Mouse (Mus musculus): ENCODE results near the gene Fgf22. TPM values are rescaled to one million over a fixed set of nuclear protein-coding genes. Genes with fewer than 3 reads are reported as not detected.

Gene Fgf22
- polyA plus RNA-seq, 1 experiment from 2014 or later = not detected

DNA sequence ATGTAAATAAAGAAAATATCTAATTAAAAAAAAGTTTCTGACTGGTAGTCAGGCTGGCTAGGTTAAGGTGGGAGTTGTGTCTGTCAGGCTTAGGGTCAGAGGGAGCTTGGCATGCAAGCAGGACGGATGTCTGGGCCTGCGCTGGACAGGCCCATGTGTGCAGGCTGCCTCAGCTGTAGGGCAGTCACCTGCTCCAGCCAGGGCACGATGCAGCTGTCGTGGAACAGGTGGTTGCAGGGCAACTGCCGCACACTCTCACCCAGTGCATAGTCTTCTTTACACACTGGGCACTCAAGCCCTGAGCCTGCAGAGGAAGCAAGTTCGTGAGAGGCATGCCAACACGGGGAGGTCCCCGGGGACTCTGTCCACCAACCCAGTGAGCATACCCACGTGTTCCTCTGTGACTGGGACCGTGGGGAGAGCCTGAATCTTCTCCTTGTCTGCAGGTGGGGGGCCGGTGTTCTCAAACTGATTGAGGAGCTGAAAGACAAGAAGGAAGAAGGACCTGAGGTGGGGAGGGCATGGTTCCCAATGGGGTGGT, 5.8 kb downstream of the Fgf22 start:
- peaks cover 21% of the 10 kb centered on the region for H3K4me1 ChIP-seq (ENCODE audit: control insufficient read depth, insufficient read depth, low read length)
- ATAC-seq = no peak
- peaks cover 27% of the 10 kb centered on the region for H3K36me3 ChIP-seq (ENCODE audit: control insufficient read depth, insufficient read depth, low read length)
- WGBS = 87% methylated on average over 11 of the region's 11 CpGs
- no peak overlapping the region for H3K4me2 ChIP-seq (ENCODE audit: low read depth, low read length)
- no peak overlapping the region for H3K4me3 ChIP-seq (ENCODE audit: low read length)
- no peaks in the 10 kb centered on the region for H3K27me3 ChIP-seq (replicated peaks; ENCODE audit: control insufficient read depth, insufficient read depth, low read length)
- no peaks in the 10 kb centered on the region for H3K9me3 ChIP-seq (ENCODE audit: control insufficient read depth, low read length)
- no peak overlapping the region for H3K9ac ChIP-seq (ENCODE audit: low read depth, low read length)
- H3K27ac ChIP-seq (ENCODE audit: low read length) = no peak overlapping the region

DNA sequence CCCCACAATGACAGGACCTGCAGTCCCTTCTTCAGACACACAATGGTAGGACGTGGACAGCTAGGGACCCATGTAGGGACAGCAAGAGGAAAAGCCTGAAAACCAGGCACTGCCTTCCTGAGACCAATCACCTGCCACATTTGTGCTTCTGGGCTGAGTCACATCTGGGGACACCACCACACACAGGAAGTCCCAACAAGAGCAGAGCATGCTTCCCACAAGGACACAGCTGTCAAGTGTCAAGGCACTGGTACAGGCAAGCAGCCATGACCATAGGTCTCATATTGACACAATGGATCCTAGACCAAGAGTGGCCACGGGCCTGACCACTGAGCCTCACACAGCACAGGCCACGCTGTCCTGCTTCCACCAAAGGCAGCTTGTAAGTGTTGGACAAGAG, 8.0 kb downstream of the Fgf22 start:
- no peak overlapping the region for H3K27ac ChIP-seq (ENCODE audit: low read length)
- no peak overlapping the region for H3K4me3 ChIP-seq (ENCODE audit: low read length)
- no peaks in the 10 kb centered on the region for H3K27me3 ChIP-seq (replicated peaks; ENCODE audit: control insufficient read depth, insufficient read depth, low read length)
- H3K36me3 ChIP-seq (ENCODE audit: control insufficient read depth, insufficient read depth, low read length) = peaks cover 25% of the 10 kb centered on the region
- H3K9me3 ChIP-seq (ENCODE audit: control insufficient read depth, low read length) = no peaks in the 10 kb centered on the region
- H3K4me1 ChIP-seq (ENCODE audit: control insufficient read depth, insufficient read depth, low read length) = peaks cover 30% of the 10 kb centered on the region
- 93% methylated on average over 3 of the region's 3 CpGs for WGBS
- H3K4me2 ChIP-seq (ENCODE audit: low read depth, low read length) = no peak overlapping the region
- ATAC-seq = no peak
- H3K9ac ChIP-seq (ENCODE audit: low read depth, low read length) = no peak overlapping the region

DNA sequence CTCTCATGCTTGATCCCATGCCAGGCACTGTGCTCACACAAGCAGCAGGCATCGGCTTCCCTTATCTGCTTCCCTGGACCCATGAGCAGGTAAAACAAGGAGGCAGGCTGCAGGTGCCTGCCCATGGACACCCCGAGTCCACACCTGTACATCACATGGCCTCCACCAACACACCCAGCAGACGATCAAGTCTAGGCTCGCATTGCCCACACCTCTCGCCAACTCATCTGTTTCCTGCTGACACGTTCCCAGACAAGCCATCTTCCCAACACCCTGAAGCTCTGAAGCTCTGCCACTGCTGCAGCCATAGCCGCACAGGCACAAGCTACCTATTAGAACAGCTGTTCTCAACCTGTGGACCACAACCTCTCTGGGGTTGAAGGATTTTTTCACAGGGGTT, 9.4 kb downstream of the Fgf22 start:
- WGBS = 77% methylated on average over 7 of the region's 7 CpGs
- H3K4me2 ChIP-seq (ENCODE audit: low read depth, low read length) = no peak overlapping the region

DNA sequence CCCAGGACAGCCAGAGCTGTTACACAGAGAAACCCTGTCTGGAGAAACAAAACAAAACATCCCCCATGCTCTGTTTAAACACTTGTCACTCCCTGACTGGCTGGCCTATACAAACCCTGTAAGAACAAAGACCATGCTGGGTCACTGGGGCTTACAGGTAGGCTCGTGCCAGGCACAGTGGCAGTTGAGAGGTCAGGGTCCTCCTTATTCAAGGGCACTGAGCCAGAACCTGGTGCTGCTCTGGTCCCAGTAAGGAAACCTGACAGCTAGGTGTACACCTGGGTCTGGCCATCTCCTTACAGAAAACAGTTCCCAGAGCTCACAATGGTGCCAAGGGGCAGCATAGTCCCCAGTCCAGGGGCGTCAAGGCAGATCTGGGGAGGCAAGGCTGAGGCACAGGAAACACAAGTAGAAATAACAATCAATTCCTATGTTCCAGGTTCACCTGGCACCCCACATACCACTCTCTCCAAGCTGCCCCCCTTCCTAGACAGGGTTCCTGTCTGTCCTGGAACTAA, 10.4 kb downstream of the Fgf22 start:
- H3K4me3 ChIP-seq (ENCODE audit: low read length) = peak overlapping the region; percentile 97
- no peaks in the 10 kb centered on the region for H3K27me3 ChIP-seq (replicated peaks; ENCODE audit: control insufficient read depth, insufficient read depth, low read length)
- WGBS = 51% methylated on average over 2 of the region's 2 CpGs
- peaks cover 37% of the 10 kb centered on the region for H3K4me1 ChIP-seq (ENCODE audit: control insufficient read depth, insufficient read depth, low read length)
- H3K9me3 ChIP-seq (ENCODE audit: control insufficient read depth, low read length) = no peaks in the 10 kb centered on the region
- H3K27ac ChIP-seq (ENCODE audit: low read length) = no peak overlapping the region
- peaks cover 18% of the 10 kb centered on the region for H3K36me3 ChIP-seq (ENCODE audit: control insufficient read depth, insufficient read depth, low read length)
- no peak for ATAC-seq
- peak overlapping the region; percentile 99 for H3K4me2 ChIP-seq (ENCODE audit: low read depth, low read length)
- peak overlapping the region; percentile 99 for H3K9ac ChIP-seq (ENCODE audit: low read depth, low read length)

More for the DNA sequence above, 9.4 kb downstream of the Fgf22 start:
- Histone ChIP-seq H3K9me3 (ENCODE audit: control insufficient read depth, low read length) (no peaks in the 10 kb centered on the region), H3K36me3 (ENCODE audit: control insufficient read depth, insufficient read depth, low read length) (peaks cover 18% of the 10 kb centered on the region), H3K27ac (ENCODE audit: low read length) (no peak overlapping the region), H3K4me1 (ENCODE audit: control insufficient read depth, insufficient read depth, low read length) (peaks cover 37% of the 10 kb centered on the region), H3K9ac (ENCODE audit: low read depth, low read length) (0 out of 2 replicates have a peak overlapping the region, but pooled peaks have one; percentile 6), H3K4me3 (ENCODE audit: low read length) (no peak overlapping the region), H3K27me3 (replicated peaks; ENCODE audit: control insufficient read depth, insufficient read depth, low read length) (no peaks in the 10 kb centered on the region)
- ATAC-seq = no peak

DNA sequence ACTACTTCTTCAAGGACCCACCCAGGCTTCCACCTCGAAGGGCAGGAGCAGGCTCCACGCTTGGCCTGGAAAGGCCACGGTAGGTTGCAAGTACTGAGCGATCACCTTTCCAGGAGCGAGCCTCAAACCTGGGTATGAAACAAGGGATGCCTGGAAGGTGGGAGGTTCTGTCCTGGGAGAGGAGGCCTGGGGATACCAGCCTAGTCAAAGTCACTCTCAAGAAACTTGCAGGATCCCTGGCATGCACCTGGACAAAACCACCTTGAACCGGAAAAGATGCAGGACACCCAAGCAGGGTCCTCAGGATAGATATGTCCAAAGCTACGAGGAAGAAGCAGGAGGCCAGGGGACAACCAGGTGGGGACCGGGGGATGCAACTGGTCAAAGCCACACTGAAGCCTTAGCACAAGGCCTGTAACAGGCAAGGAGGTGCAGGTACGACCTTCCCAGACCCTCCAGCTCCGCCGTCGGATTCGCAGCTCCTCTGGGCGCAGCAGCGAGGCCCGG, 11.2 kb downstream of the Fgf22 start:
- Histone ChIP-seq H3K4me2 (ENCODE audit: low read depth, low read length) (peak overlapping the region; percentile 99), H3K9me3 (ENCODE audit: control insufficient read depth, low read length) (no peaks in the 10 kb centered on the region), H3K27me3 (replicated peaks; ENCODE audit: control insufficient read depth, insufficient read depth, low read length) (no peaks in the 10 kb centered on the region), H3K9ac (ENCODE audit: low read depth, low read length) (peak overlapping the region; percentile 99), H3K4me1 (ENCODE audit: control insufficient read depth, insufficient read depth, low read length) (peaks cover 37% of the 10 kb centered on the region), H3K36me3 (ENCODE audit: control insufficient read depth, insufficient read depth, low read length) (peaks cover 12% of the 10 kb centered on the region; the same call in 1 of the 2 replicates), H3K27ac (ENCODE audit: low read length) (peak overlapping the region; percentile 95), H3K4me3 (ENCODE audit: low read length) (peak overlapping the region; percentile 97)
- no peak for ATAC-seq
- 4% methylated on average over 16 of the region's 16 CpGs for WGBS

DNA sequence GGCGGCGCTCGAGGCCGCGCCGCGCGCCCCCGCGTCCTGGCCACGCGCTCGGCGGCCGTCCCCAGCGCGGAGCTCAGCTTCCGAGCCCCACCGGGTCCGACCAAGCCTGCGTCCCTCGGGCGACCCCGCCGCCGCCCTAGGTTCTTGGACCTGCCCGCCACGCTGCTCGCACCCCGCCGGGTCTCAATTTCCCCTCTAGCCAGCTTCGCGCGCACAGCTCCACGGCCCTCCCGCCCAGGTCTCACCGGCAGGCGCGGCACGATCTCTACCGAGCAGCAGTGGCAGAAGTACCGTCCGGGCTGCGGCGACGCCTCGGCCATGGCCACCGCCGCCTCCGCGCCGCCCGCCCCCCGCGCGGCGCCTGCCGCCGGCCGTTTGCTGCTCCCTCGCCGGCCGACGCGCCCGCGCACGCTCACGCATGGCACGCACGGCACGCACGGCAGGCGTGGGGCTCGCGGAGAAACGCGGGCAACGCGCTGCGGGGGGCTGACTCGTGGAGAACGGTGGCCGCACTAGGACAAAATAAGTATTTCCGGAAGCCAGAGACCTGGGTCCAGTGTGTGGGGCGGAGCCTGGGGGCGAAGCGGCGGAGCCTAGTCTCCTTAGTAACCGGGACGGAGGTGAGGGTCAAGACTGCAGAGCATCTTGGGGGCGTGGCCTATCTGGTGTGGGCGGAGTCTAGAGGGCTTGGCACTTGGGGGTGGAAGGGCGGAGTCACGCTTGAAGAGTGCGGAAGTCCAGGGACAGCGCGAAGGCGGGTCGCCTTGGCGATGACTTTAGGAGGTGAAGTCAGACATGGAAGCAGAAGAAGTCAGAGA, 11.8 kb downstream of the Fgf22 start, which contains the start of gene Rnf126:
Rnf126 (minus strand) TSS at position 445 of the 818 bp plus-strand sequence.
- Histone ChIP-seq H3K4me2 (ENCODE audit: low read depth, low read length) (peak within 1 kb of the TSS; percentile 99), H3K4me3 (ENCODE audit: low read length) (peak within 1 kb of the TSS; percentile 97), H3K27me3 (replicated peaks; ENCODE audit: control insufficient read depth, insufficient read depth, low read length) (no peaks in the 10 kb centered on the region), H3K36me3 (ENCODE audit: control insufficient read depth, insufficient read depth, low read length) (peaks cover 5% of the 10 kb centered on the region; the same call in 1 of the 2 replicates), H3K9me3 (ENCODE audit: control insufficient read depth, low read length) (no peaks in the 10 kb centered on the region), H3K9ac (ENCODE audit: low read depth, low read length) (peak within 1 kb of the TSS; percentile 99), H3K27ac (ENCODE audit: low read length) (peak within 1 kb of the TSS; percentile 95), H3K4me1 (ENCODE audit: control insufficient read depth, insufficient read depth, low read length) (peaks cover 37% of the 10 kb centered on the region)
- under 1% methylated on average over 101 of the region's 101 CpGs for WGBS
- ATAC-seq = peak; percentile 94

DNA sequence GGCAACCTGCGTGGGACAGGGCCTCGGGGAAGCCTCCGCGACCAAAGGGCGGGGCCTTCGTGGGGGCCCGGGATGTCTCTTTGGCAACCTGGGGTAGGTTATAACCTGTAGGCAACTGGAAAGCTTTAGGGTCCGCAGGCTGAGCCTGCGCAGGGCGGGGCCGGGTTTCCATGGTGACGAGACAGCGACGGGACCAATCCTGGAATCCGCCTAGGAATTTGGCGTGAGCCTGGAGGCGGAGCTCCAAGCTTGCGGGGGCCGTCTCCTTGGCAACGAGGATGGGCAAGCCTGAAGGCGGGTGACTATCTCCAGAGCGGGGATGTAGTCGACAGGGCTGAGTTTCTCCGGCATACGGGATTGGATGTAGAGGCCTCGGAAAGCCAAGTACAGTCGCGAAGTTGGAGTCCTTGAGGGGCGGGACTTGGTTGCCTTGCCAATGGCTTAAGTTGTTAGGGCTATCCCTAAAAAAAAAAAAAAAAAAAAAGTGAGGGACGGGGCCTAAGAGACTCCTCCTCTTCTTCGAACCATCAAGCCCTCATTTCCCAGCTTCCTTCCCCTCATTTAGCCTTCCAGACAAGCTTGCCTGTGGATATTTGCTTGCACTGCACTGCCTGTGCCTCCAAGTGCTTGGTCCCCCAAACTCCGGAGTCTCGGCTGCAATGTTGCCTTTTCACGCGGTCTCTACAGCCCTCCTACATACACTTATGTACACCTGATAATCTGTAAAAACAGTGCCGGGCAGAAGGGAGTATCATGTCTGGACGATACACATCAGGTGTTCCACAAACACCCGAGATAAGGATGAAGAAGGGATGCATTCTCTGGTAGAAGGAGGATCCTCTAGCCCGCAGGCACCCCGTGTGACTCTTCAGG, 12.7 kb downstream of the Fgf22 start:
- H3K27me3 ChIP-seq (replicated peaks; ENCODE audit: control insufficient read depth, insufficient read depth, low read length) = no peaks in the 10 kb centered on the region
- H3K9me3 ChIP-seq (ENCODE audit: control insufficient read depth, low read length) = 0 out of 2 replicates have a peak, but pooled peaks cover 5% of the 10 kb centered on the region
- H3K9ac ChIP-seq (ENCODE audit: low read depth, low read length) = peak overlapping the region; percentile 99
- no peaks in the 10 kb centered on the region for H3K36me3 ChIP-seq (ENCODE audit: control insufficient read depth, insufficient read depth, low read length)
- H3K4me3 ChIP-seq (ENCODE audit: low read length) = peak overlapping the region; percentile 97
- WGBS = 11% methylated on average over 40 of the region's 40 CpGs
- peaks cover 37% of the 10 kb centered on the region for H3K4me1 ChIP-seq (ENCODE audit: control insufficient read depth, insufficient read depth, low read length)
- peak overlapping the region; percentile 95 for H3K27ac ChIP-seq (ENCODE audit: low read length)
- peak overlapping the region; percentile 99 for H3K4me2 ChIP-seq (ENCODE audit: low read depth, low read length)
- ATAC-seq = peak; percentile 75

DNA sequence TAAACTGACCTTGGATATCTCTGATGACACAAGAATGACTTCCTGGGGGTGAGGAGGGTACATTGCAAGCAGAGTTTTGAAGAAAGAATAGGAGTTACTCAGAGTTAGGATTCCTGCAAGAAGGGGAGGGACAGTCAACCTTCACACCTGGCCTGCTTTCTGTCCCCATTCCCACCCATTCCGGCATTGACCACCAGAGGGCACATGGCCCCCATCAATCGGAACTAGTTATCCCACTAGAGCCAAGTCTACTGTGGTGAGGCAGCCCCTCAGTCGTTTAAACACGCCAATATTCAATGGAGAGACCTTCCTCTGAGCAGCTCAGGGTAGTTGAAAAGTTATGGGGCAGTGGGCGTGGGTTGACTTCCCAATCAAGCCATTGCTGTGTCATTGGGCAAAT, 13.5 kb downstream of the Fgf22 start:
- no peaks in the 10 kb centered on the region for H3K27me3 ChIP-seq (replicated peaks; ENCODE audit: control insufficient read depth, insufficient read depth, low read length)
- ATAC-seq = no peak
- H3K27ac ChIP-seq (ENCODE audit: low read length) = no peak overlapping the region
- H3K4me1 ChIP-seq (ENCODE audit: control insufficient read depth, insufficient read depth, low read length) = peaks cover 37% of the 10 kb centered on the region
- H3K9ac ChIP-seq (ENCODE audit: low read depth, low read length) = no peak overlapping the region
- 1% methylated on average over 5 of the region's 5 CpGs for WGBS
- no peak overlapping the region for H3K4me2 ChIP-seq (ENCODE audit: low read depth, low read length)
- H3K4me3 ChIP-seq (ENCODE audit: low read length) = no peak overlapping the region
- H3K9me3 ChIP-seq (ENCODE audit: control insufficient read depth, low read length) = 0 out of 2 replicates have a peak, but pooled peaks cover 5% of the 10 kb centered on the region
- H3K36me3 ChIP-seq (ENCODE audit: control insufficient read depth, insufficient read depth, low read length) = no peaks in the 10 kb centered on the region

Measured in intestine, embryonic 16.5 days (tissue).